Mouse (Mus musculus) forebrain, embryonic 10.5 days (tissue): ENCODE results near the gene Ube2f. TPM values are rescaled to one million over a fixed set of nuclear protein-coding genes. Genes with fewer than 3 reads are reported as not detected.

Experiments
- DNase-seq: peaks from one replicate; pipeline ENCODE4 v3.0.0-alpha.2; 2017; ENCODE audit warnings: low spot score; ENCODE audit errors: extremely low spot score
- H3K27ac ChIP-seq: fragments of 300-500 bp; sonication (generic); 2 replicates; pipeline ENCODE4 v1.5.1; 2016; ENCODE audit warnings: mild to moderate bottlenecking
- H3K27me3 ChIP-seq: fragments of 300-500 bp; sonication (generic); 2 replicates; pipeline ENCODE4 v1.6.1; 2016; ENCODE audit warnings: mild to moderate bottlenecking; ENCODE audit not compliant: poor library complexity, severe bottlenecking
- H3K36me3 ChIP-seq: fragments of 300-500 bp; sonication (generic); replicated peaks from 2 replicates; pipeline ENCODE4 v1.6.1; 2016; ENCODE audit warnings: mild to moderate bottlenecking, moderate library complexity
- H3K4me1 ChIP-seq: fragments of 300-500 bp; sonication (generic); 2 replicates; pipeline ENCODE4 v1.6.1; 2016
- H3K4me3 ChIP-seq: fragments of 300-500 bp; sonication (generic); 2 replicates; pipeline ENCODE4 v1.5.1; 2016; ENCODE audit warnings: mild to moderate bottlenecking, moderate library complexity
- H3K9me3 ChIP-seq: fragments of 300-500 bp; sonication (generic); 2 replicates; pipeline ENCODE4 v1.6.1; 2016; ENCODE audit warnings: mild to moderate bottlenecking, moderate library complexity
- whole genome bisulfite sequencing: fragments of 180-500 bp; shearing (Covaris S2); methylation state at CpG from one replicate; pipeline ENCODE4 v1.1.7; 2016; 5-methylcytosine and 5-hydroxymethylcytosine counted together
- polyA plus RNA-seq: library from polyadenylated mRNA; unstranded; fragments of >200 nt; fragmentation: Nextera tagmentation; extraction: Ambion mirVana; gene quantifications from 2 replicates; pipeline ENCODE4 v1.2.1, GENCODE M21; 2016

The Ube2f gene
- polyA plus RNA-seq, 1 experiment from 2014 or later: 99.9 TPM

- Histone ChIP-seq H3K36me3 (peaks cover 87% of the 10 kb centered on the region), H3K4me1 (no peaks in the 10 kb centered on the region), H3K27ac (no peak overlapping the region), H3K27me3 (no peaks in the 10 kb centered on the region), H3K4me3 (no peak overlapping the region), H3K9me3 (no peaks in the 10 kb centered on the region)
- no peak for DNase-seq
- 93% methylated on average over 1 of the region's 1 CpGs for WGBS
Measured at GRCm38 (mm10) chr1:91279126-91279525, 29.0 kb downstream of the Ube2f start.

DNA sequence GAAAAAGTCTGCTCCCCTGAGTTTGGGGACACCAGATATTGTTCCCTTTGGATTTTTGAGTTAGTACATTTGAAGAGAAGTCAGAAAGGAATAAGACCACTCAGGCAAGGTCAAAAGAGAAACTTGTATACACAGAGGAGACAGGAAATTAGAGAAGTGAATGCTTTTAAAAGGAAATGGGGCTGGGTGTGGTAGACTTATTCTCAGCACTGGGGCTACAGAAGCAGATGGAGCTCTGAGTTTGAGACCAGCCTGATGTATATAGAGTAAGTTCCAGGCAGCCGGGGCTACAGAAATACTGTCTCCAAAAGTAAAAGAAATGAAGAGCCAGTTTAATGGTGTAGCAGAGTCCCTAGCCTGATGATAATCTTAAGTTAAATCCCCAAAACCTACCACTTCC, 32.5 kb downstream of the Ube2f start:
- Histone ChIP-seq H3K4me3 (no peak overlapping the region), H3K36me3 (peaks cover 90% of the 10 kb centered on the region), H3K4me1 (no peaks in the 10 kb centered on the region), H3K27me3 (no peaks in the 10 kb centered on the region), H3K9me3 (no peaks in the 10 kb centered on the region), H3K27ac (no peak overlapping the region)
- DNase-seq: no peak
- 94% methylated on average over 1 of the region's 1 CpGs for WGBS

DNA sequence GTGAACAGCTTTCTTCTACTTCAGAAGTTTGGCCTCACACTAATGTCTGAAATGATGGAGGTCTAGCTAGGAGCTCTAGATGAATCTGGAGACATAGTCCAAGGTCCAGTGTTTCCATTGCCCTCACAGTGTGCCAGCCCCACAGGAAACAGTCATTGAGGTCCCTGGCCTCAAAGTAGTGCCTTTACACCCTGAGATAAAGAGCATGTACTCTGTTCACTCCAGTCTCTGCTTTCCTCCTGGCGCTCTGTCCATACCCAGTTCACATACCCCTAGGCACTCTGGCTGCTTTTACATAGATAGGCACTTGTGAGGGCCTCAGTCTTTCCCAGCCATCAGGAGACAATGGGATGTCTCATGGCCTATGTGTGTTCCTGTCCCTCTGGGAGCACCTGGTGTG, 39.3 kb downstream of the Ube2f start:
- no peak overlapping the region for H3K4me3 ChIP-seq
- no peaks in the 10 kb centered on the region for H3K27me3 ChIP-seq
- no peaks in the 10 kb centered on the region for H3K9me3 ChIP-seq
- H3K36me3 ChIP-seq: peaks cover 62% of the 10 kb centered on the region
- WGBS: 90% methylated on average over 1 of the region's 1 CpGs
- H3K27ac ChIP-seq: no peak overlapping the region
- DNase-seq: no peak
- H3K4me1 ChIP-seq: no peaks in the 10 kb centered on the region

DNA sequence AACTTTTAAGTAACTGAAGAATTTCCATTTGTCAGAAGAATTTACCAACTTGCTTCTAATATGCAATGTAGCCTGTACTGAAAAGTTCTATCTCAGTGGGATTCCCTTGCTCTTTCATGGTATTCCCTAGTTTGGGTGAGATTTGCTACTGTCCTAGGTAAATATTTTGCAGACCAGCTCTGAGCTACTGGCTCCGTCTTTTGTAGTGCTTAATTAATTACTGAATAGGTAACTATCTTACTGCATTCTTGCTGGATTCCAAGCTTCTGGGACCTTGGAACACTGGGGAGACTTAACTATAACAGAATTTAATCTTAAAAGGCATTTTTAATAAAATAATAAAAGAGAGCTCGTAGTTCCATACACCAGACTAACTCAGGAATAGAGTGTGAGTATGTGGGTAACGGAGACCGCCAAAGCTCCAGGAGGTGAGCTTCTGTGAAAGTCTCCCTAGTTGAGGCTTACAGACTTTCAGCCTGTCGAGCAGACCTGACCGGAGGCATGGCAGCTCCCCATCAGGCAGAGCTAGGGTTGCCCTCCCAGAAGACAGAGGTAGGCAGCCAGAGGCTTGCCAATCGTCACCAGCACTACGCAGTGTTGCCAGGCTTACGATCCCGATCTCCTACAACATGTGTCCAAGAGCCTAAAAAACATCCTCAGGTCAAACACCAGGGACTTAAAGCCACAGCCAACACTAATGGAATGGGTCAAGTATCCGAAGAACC, 42.2 kb downstream of the Ube2f start:
- DNase-seq: no peak
- Histone ChIP-seq H3K27ac (no peak overlapping the region), H3K4me1 (no peaks in the 10 kb centered on the region), H3K4me3 (no peak overlapping the region), H3K9me3 (no peaks in the 10 kb centered on the region), H3K27me3 (no peaks in the 10 kb centered on the region), H3K36me3 (peaks cover 45% of the 10 kb centered on the region)
- 93% methylated on average over 11 of the region's 11 CpGs for WGBS

- Histone ChIP-seq H3K9me3 (no peaks in the 10 kb centered on the region), H3K4me3 (no peak overlapping the region), H3K27me3 (no peaks in the 10 kb centered on the region), H3K4me1 (peaks cover 19% of the 10 kb centered on the region), H3K27ac (no peak overlapping the region), H3K36me3 (peaks cover 23% of the 10 kb centered on the region)
- 92% methylated on average over 6 of the region's 6 CpGs for WGBS
- DNase-seq: no peak
Measured at GRCm38 (mm10) chr1:91295544-91295943, 45.4 kb downstream of the Ube2f start.

GRCm38 (mm10) chr1:91297799-91298744, 48.0 kb downstream of the Ube2f start, which contains the start of gene Scly:
Gene Scly (plus strand): TSS chr1:91298338.
- WGBS: under 1% methylated on average over 62 of the region's 65 CpGs
- peak; percentile 92 for DNase-seq
- peak within 1 kb of the TSS; percentile 87 for H3K27ac ChIP-seq
- peaks cover 19% of the 10 kb centered on the region for H3K4me1 ChIP-seq
- H3K9me3 ChIP-seq: no peaks in the 10 kb centered on the region
- H3K27me3 ChIP-seq: no peaks in the 10 kb centered on the region
- peaks cover 23% of the 10 kb centered on the region for H3K36me3 ChIP-seq
- H3K4me3 ChIP-seq: peak within 1 kb of the TSS; percentile 90

- Histone ChIP-seq H3K4me1 (peaks cover 19% of the 10 kb centered on the region), H3K27me3 (no peaks in the 10 kb centered on the region), H3K36me3 (peaks cover 26% of the 10 kb centered on the region), H3K27ac (peak overlapping the region; percentile 87; the same call in 1 of the 2 replicates), H3K9me3 (no peaks in the 10 kb centered on the region), H3K4me3 (peak overlapping the region; percentile 90)
- 84% methylated on average over 13 of the region's 13 CpGs for whole genome bisulfite sequencing
- DNase-seq: no peak
Measured at GRCm38 (mm10) chr1:91299026-91299706, 49.1 kb downstream of the Ube2f start.

GRCm38 (mm10) chr1:91299707-91300426, 49.8 kb downstream of the Ube2f start:
- Histone ChIP-seq H3K27ac (no peak overlapping the region), H3K4me3 (no peak overlapping the region), H3K4me1 (peaks cover 19% of the 10 kb centered on the region), H3K27me3 (no peaks in the 10 kb centered on the region), H3K9me3 (no peaks in the 10 kb centered on the region), H3K36me3 (peaks cover 25% of the 10 kb centered on the region)
- 78% methylated on average over 5 of the region's 5 CpGs for whole genome bisulfite sequencing
- DNase-seq: no peak

- WGBS: 90% methylated on average over 3 of the region's 3 CpGs
- no peaks in the 10 kb centered on the region for H3K27me3 ChIP-seq
- peaks cover 19% of the 10 kb centered on the region for H3K4me1 ChIP-seq
- peaks cover 30% of the 10 kb centered on the region for H3K36me3 ChIP-seq
- H3K4me3 ChIP-seq: no peak overlapping the region
- no peak for DNase-seq
- no peak overlapping the region for H3K27ac ChIP-seq
- no peaks in the 10 kb centered on the region for H3K9me3 ChIP-seq
Measured at GRCm38 (mm10) chr1:91301206-91301920, 51.3 kb downstream of the Ube2f start.

GRCm38 (mm10) chr1:91302021-91302420, 51.9 kb downstream of the Ube2f start:
- H3K36me3 ChIP-seq: peaks cover 35% of the 10 kb centered on the region
- H3K4me3 ChIP-seq: no peak overlapping the region
- DNase-seq: no peak
- no peak overlapping the region for H3K27ac ChIP-seq
- 92% methylated on average over 3 of the region's 3 CpGs for WGBS
- no peaks in the 10 kb centered on the region for H3K27me3 ChIP-seq
- H3K4me1 ChIP-seq: peaks cover 19% of the 10 kb centered on the region
- H3K9me3 ChIP-seq: no peaks in the 10 kb centered on the region

GRCm38 (mm10) chr1:91304621-91305020, 54.5 kb downstream of the Ube2f start:
- H3K4me1 ChIP-seq: peaks cover 4% of the 10 kb centered on the region; the same call in 1 of the 2 replicates
- H3K9me3 ChIP-seq: no peaks in the 10 kb centered on the region
- no peak overlapping the region for H3K27ac ChIP-seq
- WGBS: 90% methylated on average over 4 of the region's 4 CpGs
- DNase-seq: no peak
- H3K36me3 ChIP-seq: peaks cover 59% of the 10 kb centered on the region
- no peak overlapping the region for H3K4me3 ChIP-seq
- H3K27me3 ChIP-seq: no peaks in the 10 kb centered on the region
